Mouse (Mus musculus): Measurements from ENCODE around the gene Cd6. TPM values are rescaled to one million over a fixed set of nuclear protein-coding genes. Genes with fewer than 3 reads are reported as not detected.

Cd6 gene
- 24.1 TPM for polyA plus RNA-seq (2015; fragmentation: Illumina TruSeq; extraction: RNeasy Lipid Tissue Mini Kit (QIAGEN cat#74804); ENCODE audit: insufficient read depth, low replicate concordance)

GRCm38 (mm10) chr19:10829436-10830175, at the start of gene Cd6:
Gene Cd6, minus strand, starts transcription at chr19:10830058.

GRCm38 (mm10) chr19:10869886-10870527, 40.1 kb upstream of the Cd6 start, which contains the start of gene Tmem132a:
Gene Tmem132a, minus strand, starts transcription at chr19:10869940.

GRCm38 (mm10) chr19:10839010-10839892, 9.4 kb upstream of the Cd6 start, which contains the start of gene Slc15a3:
Gene Slc15a3, plus strand, starts transcription at chr19:10839727.

Other genes with a start within 250 kb of the Cd6 start
- 165 TPM for gene Ddb1, start 224.7 kb downstream of the Cd6 start, polyA plus RNA-seq (2015; fragmentation: Illumina TruSeq; extraction: RNeasy Lipid Tissue Mini Kit (QIAGEN cat#74804); ENCODE audit: insufficient read depth, low replicate concordance)
- gene Tkfc, start 224.4 kb downstream of the Cd6 start, polyA plus RNA-seq (2015; fragmentation: Illumina TruSeq; extraction: RNeasy Lipid Tissue Mini Kit (QIAGEN cat#74804); ENCODE audit: insufficient read depth, low replicate concordance) = 3.9 TPM
- 0.08 TPM for gene Vwce, start 195.8 kb downstream of the Cd6 start, polyA plus RNA-seq (2015; fragmentation: Illumina TruSeq; extraction: RNeasy Lipid Tissue Mini Kit (QIAGEN cat#74804); ENCODE audit: insufficient read depth, low replicate concordance)
- gene Pga5, start 152.0 kb downstream of the Cd6 start, polyA plus RNA-seq (2015; fragmentation: Illumina TruSeq; extraction: RNeasy Lipid Tissue Mini Kit (QIAGEN cat#74804); ENCODE audit: insufficient read depth, low replicate concordance) = not detected
- gene Vps37c, start 141.3 kb downstream of the Cd6 start, polyA plus RNA-seq (2015; fragmentation: Illumina TruSeq; extraction: RNeasy Lipid Tissue Mini Kit (QIAGEN cat#74804); ENCODE audit: insufficient read depth, low replicate concordance) = 11.2 TPM
- gene Cd5, start 91.1 kb downstream of the Cd6 start, polyA plus RNA-seq (2015; fragmentation: Illumina TruSeq; extraction: RNeasy Lipid Tissue Mini Kit (QIAGEN cat#74804); ENCODE audit: insufficient read depth, low replicate concordance) = 33.1 TPM
- 22.5 TPM for gene Slc15a3, start 9.7 kb upstream of the Cd6 start, polyA plus RNA-seq (2015; fragmentation: Illumina TruSeq; extraction: RNeasy Lipid Tissue Mini Kit (QIAGEN cat#74804); ENCODE audit: insufficient read depth, low replicate concordance)
- gene Tmem132a, start 39.9 kb upstream of the Cd6 start, polyA plus RNA-seq (2015; fragmentation: Illumina TruSeq; extraction: RNeasy Lipid Tissue Mini Kit (QIAGEN cat#74804); ENCODE audit: insufficient read depth, low replicate concordance) = 0.36 TPM
- 16.3 TPM for gene Tmem109, start 51.9 kb upstream of the Cd6 start, polyA plus RNA-seq (2015; fragmentation: Illumina TruSeq; extraction: RNeasy Lipid Tissue Mini Kit (QIAGEN cat#74804); ENCODE audit: insufficient read depth, low replicate concordance)
- 103 TPM for gene Prpf19, start 65.2 kb upstream of the Cd6 start, polyA plus RNA-seq (2015; fragmentation: Illumina TruSeq; extraction: RNeasy Lipid Tissue Mini Kit (QIAGEN cat#74804); ENCODE audit: insufficient read depth, low replicate concordance)
- not detected for gene Zp1, start 90.6 kb upstream of the Cd6 start, polyA plus RNA-seq (2015; fragmentation: Illumina TruSeq; extraction: RNeasy Lipid Tissue Mini Kit (QIAGEN cat#74804); ENCODE audit: insufficient read depth, low replicate concordance)
- 0.14 TPM for gene Ptgdr2, start 107.1 kb upstream of the Cd6 start, polyA plus RNA-seq (2015; fragmentation: Illumina TruSeq; extraction: RNeasy Lipid Tissue Mini Kit (QIAGEN cat#74804); ENCODE audit: insufficient read depth, low replicate concordance)
- 7.5 TPM for gene Ccdc86, start 119.2 kb upstream of the Cd6 start, polyA plus RNA-seq (2015; fragmentation: Illumina TruSeq; extraction: RNeasy Lipid Tissue Mini Kit (QIAGEN cat#74804); ENCODE audit: insufficient read depth, low replicate concordance)
- not detected for gene Ms4a10, start 144.6 kb upstream of the Cd6 start, polyA plus RNA-seq (2015; fragmentation: Illumina TruSeq; extraction: RNeasy Lipid Tissue Mini Kit (QIAGEN cat#74804); ENCODE audit: insufficient read depth, low replicate concordance)
- gene Ms4a15, start 163.2 kb upstream of the Cd6 start, polyA plus RNA-seq (2015; fragmentation: Illumina TruSeq; extraction: RNeasy Lipid Tissue Mini Kit (QIAGEN cat#74804); ENCODE audit: insufficient read depth, low replicate concordance) = not detected
- gene Ms4a18, start 188.0 kb upstream of the Cd6 start, polyA plus RNA-seq (2015; fragmentation: Illumina TruSeq; extraction: RNeasy Lipid Tissue Mini Kit (QIAGEN cat#74804); ENCODE audit: insufficient read depth, low replicate concordance) = not detected

Measured in spleen, adult 10 weeks (tissue).